Comparison of ENCODE assay signal across 17 mouse cellular contexts in the genomic region with DNA sequence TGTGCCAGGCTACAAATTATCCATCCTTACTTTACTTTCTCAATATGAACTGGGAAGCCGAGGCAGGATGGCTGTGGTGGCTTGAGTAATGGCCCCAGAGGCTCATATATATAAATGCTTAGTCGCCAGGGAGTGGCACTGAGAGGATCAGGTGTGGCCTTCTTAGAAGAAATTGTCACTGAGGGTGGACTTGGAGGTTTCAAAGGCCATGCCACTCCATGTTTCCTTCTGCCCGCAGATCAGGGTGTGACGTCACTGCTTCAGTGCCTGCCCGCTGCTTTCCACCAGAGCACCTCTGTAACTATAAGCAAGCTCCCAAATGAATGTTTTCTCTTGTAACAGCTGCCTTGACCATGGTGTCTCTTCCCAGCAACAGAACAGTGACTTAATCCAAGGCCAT. TPM values are rescaled to one million over a fixed set of nuclear protein-coding genes. Genes with fewer than 3 reads are reported as not detected.
DNase-seq lines count a peak whose midpoint lies in the region; ATAC-seq and TF ChIP-seq lines count a peak whose summit lies in the region.
"Had no signal": no experiment of that assay in that cellular context is flagged by ENCODE, and none has a peak within 500 bp of the region (broad histone marks: within the 10 kb centered on the region; RNA-seq: fewer than 3 reads in every experiment).

No protein-coding gene starts in this region.

- no peak for TF ChIP-seq RAD21 in MEL (IDR thresholded peaks at IDR 0.05; ENCODE audit: low read depth, low read length)

- H3K27ac ChIP-seq in MEL (ENCODE audit: control insufficient read depth, low read depth, low read length) = no peak overlapping the region
- no peak overlapping the region for H3K27ac ChIP-seq in intestine, postnatal 0 days (ENCODE audit: low read depth, low read length)
- H3K27ac ChIP-seq: embryonic facial prominence, embryonic 10.5 days; forebrain, embryonic 13.5 days; gastrocnemius, adult 2 months; heart, embryonic 13.5 days; hindbrain, embryonic 12.5 days had no signal

- H3K36me3 ChIP-seq in MEL (ENCODE audit: control insufficient read depth in 1 of 2, insufficient read depth in 2 of 2, low read length in 2 of 2) = peaks cover 0 to 11% of the 10 kb centered on the region in 2 experiments; a peak in 2 of 4 replicates
- peaks cover 31% of the 10 kb centered on the region for H3K36me3 ChIP-seq in intestine, postnatal 0 days (ENCODE audit: control insufficient read depth, insufficient read depth)

- H3K4me3 ChIP-seq in MEL (ENCODE audit: control insufficient read depth in 1 of 2, insufficient read depth in 1 of 2, low read depth in 2 of 2, low read length in 2 of 2) = no peak overlapping the region
- H3K4me3 ChIP-seq in intestine, postnatal 0 days (ENCODE audit: low read depth, low read length) = no peak overlapping the region
- H3K4me3 ChIP-seq: embryonic facial prominence, embryonic 10.5 days; forebrain, embryonic 13.5 days; gastrocnemius, adult 2 months; heart, embryonic 13.5 days; hindbrain, embryonic 12.5 days had no signal

- peak; percentile 50; the same call in 1 of the 2 replicates for ATAC-seq in intestine, postnatal 0 days
- ATAC-seq: forebrain, embryonic 13.5 days; hindbrain, embryonic 16.5 days had no signal

- TF ChIP-seq POLR2A in MEL (IDR thresholded peaks at IDR 0.05; ENCODE audit: control insufficient read depth in 1 of 2, insufficient read depth in 1 of 2, low read depth in 1 of 2, low read length in 2 of 2, poor library complexity in 1 of 2) = no peak

- TF ChIP-seq CTCF in MEL (IDR thresholded peaks at IDR 0.05 in 2 of 3, conservative IDR thresholded peaks at IDR 0.05 in 1 of 3; ENCODE audit: control insufficient read depth in 1 of 3, insufficient read depth in 1 of 3, low read depth in 2 of 3, low read length in 3 of 3, poor library complexity in 1 of 3, severe bottlenecking in 1 of 3) = no peak
- no peak for TF ChIP-seq CTCF in intestine, postnatal 0 days (IDR thresholded peaks at IDR 0.05; ENCODE audit: low read depth)

- H3K27me3 ChIP-seq in MEL (ENCODE audit: control insufficient read depth in 1 of 2, insufficient read depth in 2 of 2, low read length in 2 of 2) = no peaks in the 10 kb centered on the region
- no peaks in the 10 kb centered on the region for H3K27me3 ChIP-seq in intestine, postnatal 0 days (replicated peaks; ENCODE audit: control insufficient read depth, insufficient read depth, low read length)
- H3K27me3 ChIP-seq: forebrain, embryonic 13.5 days; heart, embryonic 13.5 days; hindbrain, embryonic 12.5 days had no signal

- no peaks in the 10 kb centered on the region for H3K9me3 ChIP-seq in MEL (replicated peaks; ENCODE audit: insufficient read depth, low read length)
- no peaks in the 10 kb centered on the region for H3K9me3 ChIP-seq in intestine, postnatal 0 days (ENCODE audit: control insufficient read depth)
- H3K9me3 ChIP-seq: embryonic facial prominence, embryonic 10.5 days; forebrain, embryonic 13.5 days; heart, embryonic 13.5 days; hindbrain, embryonic 12.5 days had no signal

- no peak for TF ChIP-seq EP300 in MEL (IDR thresholded peaks at IDR 0.05; ENCODE audit: low read depth in 1 of 2, low read length in 2 of 2)

- DNase-seq in heart, adult 11 months = peak; percentile 83
- DNase-seq in heart, postnatal 10 days = no peak
- DNase-seq in MEL (ENCODE audit: low read depth, low spot score) (peak; percentile 11), R1 (ENCODE audit: low read depth, low spot score) (peak; percentile 20)
- no peak for DNase-seq in ovary, postnatal 10 days (ENCODE audit: low spot score)
- DNase-seq: cerebellum, adult 18-20 months; cerebellum, adult 9-11 months; cerebellum, postnatal 36 days; gastrocnemius, adult 2 months; gastrocnemius, postnatal 25 days; heart, postnatal 4 days had no signal

- H3K9ac ChIP-seq in MEL (ENCODE audit: control insufficient read depth, low read depth, low read length, poor library complexity, severe bottlenecking) = no peak overlapping the region
- no peak overlapping the region for H3K9ac ChIP-seq in intestine, postnatal 0 days (ENCODE audit: low read depth, low read length)
- H3K9ac ChIP-seq: forebrain, embryonic 13.5 days; heart, embryonic 13.5 days; hindbrain, embryonic 12.5 days had no signal

- H3K79me2 ChIP-seq in MEL (ENCODE audit: control insufficient read depth, insufficient read depth, low read length, poor library complexity) = no peaks in the 10 kb centered on the region

- WGBS in intestine, postnatal 0 days = 54% methylated on average over 5 of the region's 5 CpGs

- intact Hi-C loops in heart, postnatal 10 days (cut with DNase I) = no loop called here

- H3K4me1 ChIP-seq in MEL (ENCODE audit: control insufficient read depth in 1 of 2, insufficient read depth in 2 of 2, low read length in 2 of 2) = no peaks in the 10 kb centered on the region
- H3K4me1 ChIP-seq in intestine, postnatal 0 days (replicated peaks; ENCODE audit: control insufficient read depth, insufficient read depth, low read length) = no peaks in the 10 kb centered on the region
- H3K4me1 ChIP-seq: embryonic facial prominence, embryonic 10.5 days; hindbrain, embryonic 12.5 days had no signal

- H3K4me2 ChIP-seq in intestine, postnatal 0 days (replicated peaks; ENCODE audit: low read depth) = no peak overlapping the region
- H3K4me2 ChIP-seq: forebrain, embryonic 13.5 days; heart, embryonic 13.5 days; hindbrain, embryonic 12.5 days had no signal

TF ChIP-seq in MEL, 35 proteins besides CTCF, POLR2A, EP300 and RAD21:
- TF ChIP-seq ZNF384 (IDR thresholded peaks at IDR 0.05; ENCODE audit: low read depth, low read length) (no peak), POLR2AphosphoS5 (IDR thresholded peaks at IDR 0.05; ENCODE audit: borderline replicate concordance, low read depth, low read length) (no peak), GABPA (IDR thresholded peaks at IDR 0.05; ENCODE audit: low read depth, low read length) (no peak)

RNA-seq across cellular contexts. Expression of a gene that starts 33.1 kb away (rescaled TPM):
- total RNA-seq in heart, postnatal 10 days (2021) = 10 to 100 TPM; 74.1 to 76.5 TPM
- total RNA-seq in MEL (2012; rRNA removed) = 57.8 TPM in 2 replicates
- polyA plus RNA-seq in MEL (2012; ENCODE audit: insufficient read depth in 1 of 2, insufficient read length in 2 of 2, low read depth in 1 of 2, low replicate concordance in 2 of 2, missing spikeins in 1 of 2) = 10 to 100 TPM in 1 of 2 experiments, not detected in 1; 70.6 TPM
- polyA plus RNA-seq in intestine, postnatal 0 days (2015; fragmentation: Nextera tagmentation; extraction: Ambion mirVana) = 89.3 and 91.4 TPM in 2 replicates

Comparison
In these comparisons a context has a peak if more than half of its experiments do, and no peak if none do; other contexts are left out.
1. DNase-seq: peak in heart, adult 11 months (single experiment), MEL (single experiment) and R1 (single experiment); none in heart, postnatal 10 days (0 of 2) and ovary, postnatal 10 days (single experiment).